Mouse (Mus musculus) intestine, embryonic 16.5 days (tissue): ENCODE measurements at regions not wholly inside any gene's neighbourhood (a gene's known extent, or its start where the extent isn't known, plus 50 kb on each side); places are given as distances from the start of the nearest gene placed in this dataset.
A peak's percentile ranks its signal among the peaks of the same experiment; 100 is the strongest.
"Not testable (repeated sequence)": the region's sequence is repeated elsewhere in the genome, so short reads cannot be mapped to it uniquely, and the experiment has no call there.

Source experiments
- ATAC-seq: fragments of 200-750 bp; cut with Nextera tagmentation; 2 replicates; pipeline ENCODE4 v1.8.0; 2017; ENCODE audit warnings: moderate TSS enrichment, moderate library complexity
- H3K27ac ChIP-seq: fragments of 300-500 bp; sonication (generic); 2 replicates; pipeline ENCODE4 v1.5.1; 2014; ENCODE audit warnings: mild to moderate bottlenecking, low read length
- H3K27me3 ChIP-seq: fragments of 300-500 bp; sonication (generic); replicated peaks from 2 replicates; pipeline ENCODE4 v1.6.1; 2014; ENCODE audit warnings: low read length, control low read depth, mixed read lengths; ENCODE audit not compliant: control insufficient read depth, insufficient read depth
- H3K36me3 ChIP-seq: fragments of 300-500 bp; sonication (generic); 2 replicates; pipeline ENCODE4 v1.6.1; 2014; ENCODE audit warnings: low read length, control low read depth; ENCODE audit not compliant: control insufficient read depth, insufficient read depth
- H3K4me1 ChIP-seq: fragments of 300-500 bp; sonication (generic); 2 replicates; pipeline ENCODE4 v1.6.1; 2014; ENCODE audit warnings: low read length, control low read depth, mixed read lengths; ENCODE audit not compliant: control insufficient read depth, insufficient read depth
- H3K4me2 ChIP-seq: fragments of 300-500 bp; sonication (generic); 2 replicates; pipeline ENCODE4 v1.6.1; 2014; ENCODE audit warnings: low read depth, low read length, control low read depth
- H3K4me3 ChIP-seq: fragments of 300-500 bp; sonication (generic); 2 replicates; pipeline ENCODE4 v1.5.1; 2014; ENCODE audit warnings: mild to moderate bottlenecking, low read length
- H3K9ac ChIP-seq: fragments of 300-500 bp; sonication (generic); 2 replicates; pipeline ENCODE4 v1.6.1; 2014; ENCODE audit warnings: low read depth, low read length
- H3K9me3 ChIP-seq: fragments of 300-500 bp; sonication (generic); 2 replicates; pipeline ENCODE4 v1.6.1; 2016; ENCODE audit warnings: low read length, control low read depth; ENCODE audit not compliant: control insufficient read depth
- WGBS: fragments of 180-500 bp; shearing (Covaris S2); extraction: QIAGEN DNeasy Blood & Tissue Kit; methylation state at CpG from one replicate; pipeline ENCODE4 v1.1.7; 2014; 5-methylcytosine and 5-hydroxymethylcytosine counted together

- Histone ChIP-seq H3K4me1 (no peaks in the 10 kb centered on the region), H3K4me2 (no peak overlapping the region), H3K36me3 (no peaks in the 10 kb centered on the region), H3K27ac (no peak overlapping the region), H3K9me3 (no peaks in the 10 kb centered on the region), H3K4me3 (no peak overlapping the region), H3K27me3 (no peaks in the 10 kb centered on the region), H3K9ac (no peak overlapping the region)
- 18% methylated on average over 3 of the region's 3 CpGs for WGBS
- peak; percentile 36; the same call in 1 of the 2 replicates for ATAC-seq
Observed at GRCm38 (mm10) chr9:9375304-9375904, 136.5 kb upstream of the Arhgap42 start.

GRCm38 (mm10) chr9:9372594-9372993 lies 133.7 kb upstream of the Arhgap42 start:
- Histone ChIP-seq H3K9me3 (no peaks in the 10 kb centered on the region), H3K36me3 (no peaks in the 10 kb centered on the region), H3K27ac (no peak overlapping the region), H3K27me3 (no peaks in the 10 kb centered on the region), H3K4me1 (no peaks in the 10 kb centered on the region), H3K4me2 (no peak overlapping the region), H3K9ac (no peak overlapping the region), H3K4me3 (no peak overlapping the region)
- WGBS: 45% methylated on average over 1 of the region's 1 CpGs
- ATAC-seq: 0 out of 2 replicates have a peak, but pooled peaks have one; percentile 56

- no peak for ATAC-seq
- Histone ChIP-seq H3K4me1 (no peaks in the 10 kb centered on the region), H3K4me2 (no peak overlapping the region), H3K36me3 (no peaks in the 10 kb centered on the region), H3K27me3 (no peaks in the 10 kb centered on the region), H3K9me3 (no peaks in the 10 kb centered on the region), H3K27ac (no peak overlapping the region), H3K4me3 (no peak overlapping the region), H3K9ac (no peak overlapping the region)
- WGBS: 84% methylated on average over 1 of the region's 1 CpGs
Observed at GRCm38 (mm10) chr9:9368731-9369130, 129.8 kb upstream of the Arhgap42 start.

- 68% methylated on average over 1 of the region's 1 CpGs for WGBS
- H3K4me2 ChIP-seq: no peak overlapping the region
- no peaks in the 10 kb centered on the region for H3K36me3 ChIP-seq
- H3K27me3 ChIP-seq: no peaks in the 10 kb centered on the region
- ATAC-seq: no peak
- H3K9me3 ChIP-seq: no peaks in the 10 kb centered on the region
- no peak overlapping the region for H3K9ac ChIP-seq
- no peak overlapping the region for H3K27ac ChIP-seq
- H3K4me1 ChIP-seq: no peaks in the 10 kb centered on the region
- no peak overlapping the region for H3K4me3 ChIP-seq
Observed at GRCm38 (mm10) chr9:9342456-9343185, 103.7 kb upstream of the Arhgap42 start.

- Histone ChIP-seq H3K4me2 (no peak overlapping the region), H3K36me3 (no peaks in the 10 kb centered on the region), H3K9ac (no peak overlapping the region), H3K27ac (no peak overlapping the region), H3K4me3 (no peak overlapping the region), H3K27me3 (no peaks in the 10 kb centered on the region), H3K4me1 (no peaks in the 10 kb centered on the region), H3K9me3 (no peaks in the 10 kb centered on the region)
- 54% methylated on average over 1 of the region's 1 CpGs for WGBS
- ATAC-seq: peak; percentile 72
Observed at GRCm38 (mm10) chr9:9318624-9319023, 79.7 kb upstream of the Arhgap42 start.

GRCm38 (mm10) chr9:9316021-9316420 lies 77.1 kb upstream of the Arhgap42 start:
- no peak overlapping the region for H3K4me2 ChIP-seq
- H3K36me3 ChIP-seq: no peaks in the 10 kb centered on the region
- H3K9ac ChIP-seq: no peak overlapping the region
- no peak overlapping the region for H3K27ac ChIP-seq
- WGBS: 86% methylated on average over 4 of the region's 4 CpGs
- H3K4me1 ChIP-seq: peaks cover 3% of the 10 kb centered on the region; the same call in 1 of the 2 replicates
- ATAC-seq: no peak
- no peaks in the 10 kb centered on the region for H3K9me3 ChIP-seq
- no peaks in the 10 kb centered on the region for H3K27me3 ChIP-seq
- no peak overlapping the region for H3K4me3 ChIP-seq

- Histone ChIP-seq H3K27ac (no peak overlapping the region), H3K4me2 (no peak overlapping the region), H3K36me3 (no peaks in the 10 kb centered on the region), H3K27me3 (no peaks in the 10 kb centered on the region), H3K9ac (no peak overlapping the region), H3K4me1 (peaks cover 3% of the 10 kb centered on the region; the same call in 1 of the 2 replicates), H3K9me3 (no peaks in the 10 kb centered on the region), H3K4me3 (no peak overlapping the region)
- ATAC-seq: peak; percentile 47; the same call in 1 of the 2 replicates
Observed at GRCm38 (mm10) chr9:9312274-9312673, 73.4 kb upstream of the Arhgap42 start.

GRCm38 (mm10) chr9:9311627-9312265 lies 72.8 kb upstream of the Arhgap42 start:
- H3K27me3 ChIP-seq: no peaks in the 10 kb centered on the region
- 63% methylated on average over 2 of the region's 2 CpGs for WGBS
- peak; percentile 73 for ATAC-seq

GRCm38 (mm10) chr9:9311040-9311583 lies 72.2 kb upstream of the Arhgap42 start:
- ATAC-seq: peak; percentile 79

More at GRCm38 (mm10) chr9:9311627-9312265, 72.8 kb upstream of the Arhgap42 start:
- Histone ChIP-seq H3K4me2 (no peak overlapping the region), H3K9me3 (no peaks in the 10 kb centered on the region), H3K4me1 (peaks cover 3% of the 10 kb centered on the region; the same call in 1 of the 2 replicates), H3K36me3 (no peaks in the 10 kb centered on the region), H3K4me3 (no peak overlapping the region), H3K9ac (no peak overlapping the region), H3K27ac (no peak overlapping the region)

More at GRCm38 (mm10) chr9:9311040-9311583, 72.2 kb upstream of the Arhgap42 start:
- H3K9ac ChIP-seq, H3K4me1 ChIP-seq, H3K36me3 ChIP-seq, H3K27ac ChIP-seq, H3K4me3 ChIP-seq, H3K4me2 ChIP-seq, H3K9me3 ChIP-seq, H3K27me3 ChIP-seq: not testable (repeated sequence)
- WGBS: 67% methylated on average over 6 of the region's 6 CpGs
